Mouse (Mus musculus): ENCODE measurements around the gene Ecsit. TPM values are rescaled to one million over a fixed set of nuclear protein-coding genes. Genes with fewer than 3 reads are reported as not detected.
"Not testable (repeated sequence)": the region's sequence is repeated elsewhere in the genome, so short reads cannot be mapped to it uniquely, and the experiment has no call there.

The Ecsit gene
- polyA plus RNA-seq, 1 experiment from 2014 or later, result 21.9 TPM

DNA sequence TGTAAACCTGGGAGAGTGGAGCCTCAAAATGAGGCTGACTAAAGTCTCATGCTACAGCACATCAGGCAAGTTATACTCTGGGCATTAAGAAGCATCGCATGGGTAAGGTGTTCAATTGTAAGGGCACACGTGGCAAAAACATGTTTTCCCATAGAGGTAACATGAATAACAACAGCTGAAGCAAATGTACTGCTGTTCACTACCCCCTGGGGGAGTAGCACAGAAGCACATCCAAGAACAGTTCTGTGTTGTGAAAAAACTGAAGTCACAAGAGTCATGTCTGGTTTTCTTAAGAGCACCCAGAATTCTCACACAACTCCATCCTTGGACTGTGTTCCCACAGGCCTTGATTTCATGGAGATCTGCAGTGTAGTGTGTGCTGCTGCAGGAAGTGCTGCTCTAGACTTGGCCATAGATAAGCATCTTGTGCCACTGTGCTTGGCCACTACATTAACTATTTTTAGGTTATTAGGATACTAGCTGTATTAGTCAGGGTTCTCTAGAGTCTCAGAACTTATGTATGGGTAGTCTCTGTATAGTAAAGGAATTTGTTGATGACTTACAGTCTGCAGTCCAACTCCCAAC is 1.9 kb upstream of the Ecsit start:
- Histone ChIP-seq H3K9me3 (replicated peaks) (no peaks in the 10 kb centered on the region), H3K36me3 (replicated peaks) (0 out of 2 replicates have a peak, but pooled peaks cover 3% of the 10 kb centered on the region), H3K4me2 (no peak overlapping the region), H3K27ac (replicated peaks) (no peak overlapping the region), H3K27me3 (no peaks in the 10 kb centered on the region), H3K9ac (no peak overlapping the region), H3K4me1 (replicated peaks) (peaks cover 27% of the 10 kb centered on the region), H3K4me3 (replicated peaks) (no peak overlapping the region)
- no peak for ATAC-seq (ENCODE audit: insufficient read depth)
- WGBS (ENCODE audit: insufficient replicate concordance), result 48% methylated on average over 2 of the region's 2 CpGs

DNA sequence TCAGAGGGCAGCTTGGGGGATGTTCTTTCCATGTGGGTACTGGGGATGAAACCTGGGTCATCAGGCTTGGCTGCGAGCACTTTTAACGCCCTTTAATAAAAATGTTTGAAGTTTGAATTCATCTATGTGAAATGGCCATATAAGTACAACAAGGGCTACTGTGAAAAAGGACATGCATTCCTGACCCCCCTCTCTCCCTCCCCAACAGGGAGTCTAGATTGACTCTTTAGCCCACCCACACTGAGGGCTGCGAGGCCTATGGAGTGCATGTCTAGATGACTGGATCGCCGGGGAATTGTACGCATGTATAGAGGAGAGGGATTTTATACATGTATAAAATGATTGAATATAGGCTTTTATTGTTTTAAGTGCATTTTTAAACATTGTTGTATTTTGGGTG is 774 bp upstream of the Ecsit start:
- no peaks in the 10 kb centered on the region for H3K9me3 ChIP-seq (replicated peaks)
- peak overlapping the region; percentile 77; the same call in 1 of the 2 replicates for H3K27ac ChIP-seq (replicated peaks)
- peak overlapping the region; percentile 86 for H3K9ac ChIP-seq
- peaks cover 27% of the 10 kb centered on the region for H3K4me1 ChIP-seq (replicated peaks)
- 83% methylated on average over 6 of the region's 6 CpGs for WGBS (ENCODE audit: insufficient replicate concordance)
- H3K36me3 ChIP-seq (replicated peaks), result 0 out of 2 replicates have a peak, but pooled peaks cover 3% of the 10 kb centered on the region
- H3K4me3 ChIP-seq (replicated peaks), result peak overlapping the region; percentile 92
- no peaks in the 10 kb centered on the region for H3K27me3 ChIP-seq
- no peak for ATAC-seq (ENCODE audit: insufficient read depth)
- H3K4me2 ChIP-seq, result peak overlapping the region; percentile 72

DNA sequence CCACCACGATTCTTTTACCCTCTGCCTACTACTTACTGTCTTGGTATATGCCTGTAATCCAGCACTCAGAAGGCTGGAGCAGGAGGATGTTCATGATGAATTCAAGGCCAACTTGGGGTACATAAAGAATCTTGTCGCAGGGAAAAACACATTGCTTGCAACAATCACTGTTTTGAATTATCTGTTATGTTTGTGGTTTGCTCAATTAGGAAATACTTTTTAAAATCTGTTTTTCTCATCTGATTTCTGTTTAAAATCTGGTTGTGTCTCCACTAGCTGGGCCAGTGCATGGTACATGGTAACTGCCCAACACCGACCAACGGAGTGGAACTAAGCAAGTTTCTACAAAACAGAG is 594 bp downstream of the Ecsit start:
- H3K4me1 ChIP-seq (replicated peaks), result peaks cover 27% of the 10 kb centered on the region
- peak overlapping the region; percentile 86 for H3K9ac ChIP-seq
- no peaks in the 10 kb centered on the region for H3K9me3 ChIP-seq (replicated peaks)
- WGBS (ENCODE audit: insufficient replicate concordance), result 17% methylated on average over 4 of the region's 4 CpGs
- peak overlapping the region; percentile 69 for H3K27ac ChIP-seq (replicated peaks)
- H3K4me3 ChIP-seq (replicated peaks), result peak overlapping the region; percentile 92
- peak overlapping the region; percentile 72 for H3K4me2 ChIP-seq
- H3K36me3 ChIP-seq (replicated peaks), result 0 out of 2 replicates have a peak, but pooled peaks cover 3% of the 10 kb centered on the region
- H3K27me3 ChIP-seq, result no peaks in the 10 kb centered on the region
- ATAC-seq (ENCODE audit: insufficient read depth), result no peak

DNA sequence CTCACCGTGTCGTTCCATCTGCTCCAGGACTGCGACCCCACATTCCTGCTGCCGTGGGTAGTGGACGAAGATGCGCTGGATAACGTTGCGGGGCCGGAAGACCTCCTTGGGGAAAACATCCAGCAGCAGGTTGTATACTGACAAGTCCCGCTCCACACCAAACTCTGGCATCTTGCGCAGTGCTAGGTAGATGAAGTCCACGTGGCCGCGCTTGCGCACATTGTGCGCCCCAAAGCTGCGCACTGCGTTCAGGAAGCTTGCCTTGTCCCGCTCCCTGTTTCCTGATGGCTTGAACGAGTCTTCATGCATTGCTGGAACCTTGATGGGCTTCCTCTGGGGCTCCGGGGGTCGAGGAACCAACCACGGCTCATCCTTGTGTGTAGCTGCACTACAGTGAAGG is 9.0 kb downstream of the Ecsit start:
- Histone ChIP-seq H3K9me3 (replicated peaks) (no peaks in the 10 kb centered on the region), H3K4me2 (no peak overlapping the region), H3K36me3 (replicated peaks) (peaks cover 37% of the 10 kb centered on the region), H3K27me3 (no peaks in the 10 kb centered on the region), H3K27ac (replicated peaks) (no peak overlapping the region), H3K4me3 (replicated peaks) (no peak overlapping the region), H3K4me1 (replicated peaks) (peaks cover 11% of the 10 kb centered on the region; the same call in 1 of the 2 replicates), H3K9ac (no peak overlapping the region)
- WGBS (ENCODE audit: insufficient replicate concordance), result 84% methylated on average over 23 of the region's 23 CpGs
- no peak for ATAC-seq (ENCODE audit: insufficient read depth)

DNA sequence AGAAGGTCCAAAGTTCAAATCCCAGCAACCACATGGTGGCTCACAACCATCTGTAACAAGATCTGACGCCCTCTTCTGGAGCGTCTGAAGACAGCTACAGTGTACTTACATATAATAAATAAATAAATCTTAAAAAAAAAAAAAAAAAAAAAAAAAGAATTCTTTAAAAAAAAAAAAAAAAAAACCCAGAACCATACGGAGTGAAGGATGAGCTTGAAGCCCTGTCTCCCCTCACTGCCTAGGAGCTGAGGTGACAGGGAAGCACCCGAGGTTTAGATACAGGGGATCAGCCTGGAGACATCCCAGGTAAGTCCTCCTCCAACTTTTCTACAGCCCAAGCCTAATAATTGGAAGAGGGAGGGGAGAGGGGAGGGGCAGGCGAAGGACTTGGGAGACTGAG is 9.5 kb downstream of the Ecsit start:
- not testable (repeated sequence) for H3K4me3 ChIP-seq (replicated peaks); H3K27me3 ChIP-seq; H3K27ac ChIP-seq (replicated peaks); H3K9ac ChIP-seq; H3K9me3 ChIP-seq (replicated peaks); H3K4me2 ChIP-seq; ATAC-seq (ENCODE audit: insufficient read depth)
- Histone ChIP-seq H3K4me1 (replicated peaks) (peaks cover 11% of the 10 kb centered on the region; the same call in 1 of the 2 replicates), H3K36me3 (replicated peaks) (peaks cover 37% of the 10 kb centered on the region)
- 66% methylated on average over 5 of the region's 5 CpGs for WGBS (ENCODE audit: insufficient replicate concordance)

DNA sequence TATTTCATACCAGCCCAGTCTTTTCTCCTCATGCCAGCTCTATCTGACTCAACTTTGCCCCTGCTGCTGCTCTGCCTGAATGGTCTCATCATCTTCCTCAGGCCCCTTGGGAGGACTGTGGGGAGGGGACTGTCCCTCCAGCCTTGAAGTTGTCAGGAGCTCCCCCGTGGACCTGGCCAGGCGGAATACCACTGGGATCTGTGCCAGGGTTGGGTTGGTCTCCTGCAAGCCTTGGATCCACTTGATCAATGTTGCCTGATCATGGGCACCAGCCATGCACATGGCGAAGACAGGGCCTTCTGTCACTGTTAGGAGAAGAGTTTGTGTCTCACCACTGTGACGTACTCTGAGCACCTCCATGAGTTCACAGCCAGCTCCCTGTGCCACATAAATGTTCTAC is 13.0 kb downstream of the Ecsit start:
- no peak for ATAC-seq (ENCODE audit: insufficient read depth)
- peaks cover 23% of the 10 kb centered on the region for H3K4me1 ChIP-seq (replicated peaks)
- no peaks in the 10 kb centered on the region for H3K27me3 ChIP-seq
- H3K9me3 ChIP-seq (replicated peaks), result no peaks in the 10 kb centered on the region
- no peak overlapping the region for H3K4me2 ChIP-seq
- WGBS (ENCODE audit: insufficient replicate concordance), result 86% methylated on average over 4 of the region's 4 CpGs
- H3K27ac ChIP-seq (replicated peaks), result no peak overlapping the region
- H3K4me3 ChIP-seq (replicated peaks), result no peak overlapping the region
- no peak overlapping the region for H3K9ac ChIP-seq
- H3K36me3 ChIP-seq (replicated peaks), result peaks cover 43% of the 10 kb centered on the region

DNA sequence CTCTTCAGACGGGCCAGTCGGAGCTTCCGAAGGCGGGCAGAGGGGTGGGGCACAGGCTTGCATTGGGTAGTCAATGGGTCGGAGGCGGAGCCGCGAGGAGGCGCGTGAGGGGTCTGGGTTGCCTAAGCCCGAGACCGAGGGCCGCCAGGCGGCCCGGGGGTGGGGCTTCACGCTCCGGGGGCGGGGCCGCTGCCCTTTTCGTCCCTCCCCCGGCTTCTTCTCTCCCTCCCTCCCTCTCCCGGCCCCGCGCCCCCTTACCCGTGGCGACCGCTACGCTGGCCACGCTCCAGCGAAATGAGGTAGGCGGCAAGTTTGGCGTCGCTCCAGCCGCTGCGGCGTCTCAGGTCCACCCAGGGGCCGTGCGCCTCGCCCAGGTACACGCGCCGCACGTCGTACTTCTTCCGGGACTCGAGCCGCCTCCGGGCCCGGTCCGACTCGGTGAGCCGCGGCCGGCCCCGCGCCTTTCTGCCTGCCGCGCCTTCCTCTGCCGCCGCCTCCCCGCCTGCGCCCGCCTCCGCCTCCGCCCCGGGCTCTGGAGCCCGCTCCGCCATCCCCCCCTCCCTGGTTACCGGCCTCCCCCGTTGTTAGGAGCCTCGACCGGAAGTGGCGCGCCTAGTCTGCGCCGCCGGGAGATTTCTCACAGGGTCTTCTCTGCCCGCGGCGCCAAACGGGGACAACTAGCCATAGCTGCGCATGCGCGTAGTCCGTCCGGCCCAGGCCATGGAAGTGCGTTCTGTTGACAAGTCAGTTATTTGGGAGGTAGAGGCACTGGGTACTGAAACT is 14.3 kb downstream of the Ecsit start, which contains the start of the genes Gm49318 and Zfp653:
Gm49318 (minus strand) TSS at position 469 of the 783 bp plus-strand sequence.
Zfp653 (minus strand) TSS at position 586 of the 783 bp plus-strand sequence.
- peak within 1 kb of the TSS; percentile 79 for H3K4me3 ChIP-seq (replicated peaks)
- H3K27ac ChIP-seq (replicated peaks), result peak within 1 kb of the TSS; percentile 95
- peak within 1 kb of the TSS; percentile 76 for H3K4me2 ChIP-seq
- WGBS (ENCODE audit: insufficient replicate concordance), result under 1% methylated on average over 86 of the region's 87 CpGs
- peaks cover 25% of the 10 kb centered on the region for H3K4me1 ChIP-seq (replicated peaks)
- H3K9ac ChIP-seq, result peak within 1 kb of the TSS; percentile 84
- no peaks in the 10 kb centered on the region for H3K27me3 ChIP-seq
- H3K36me3 ChIP-seq (replicated peaks), result peaks cover 38% of the 10 kb centered on the region
- no peaks in the 10 kb centered on the region for H3K9me3 ChIP-seq (replicated peaks)
- peak; percentile 93 for ATAC-seq (ENCODE audit: insufficient read depth)

DNA sequence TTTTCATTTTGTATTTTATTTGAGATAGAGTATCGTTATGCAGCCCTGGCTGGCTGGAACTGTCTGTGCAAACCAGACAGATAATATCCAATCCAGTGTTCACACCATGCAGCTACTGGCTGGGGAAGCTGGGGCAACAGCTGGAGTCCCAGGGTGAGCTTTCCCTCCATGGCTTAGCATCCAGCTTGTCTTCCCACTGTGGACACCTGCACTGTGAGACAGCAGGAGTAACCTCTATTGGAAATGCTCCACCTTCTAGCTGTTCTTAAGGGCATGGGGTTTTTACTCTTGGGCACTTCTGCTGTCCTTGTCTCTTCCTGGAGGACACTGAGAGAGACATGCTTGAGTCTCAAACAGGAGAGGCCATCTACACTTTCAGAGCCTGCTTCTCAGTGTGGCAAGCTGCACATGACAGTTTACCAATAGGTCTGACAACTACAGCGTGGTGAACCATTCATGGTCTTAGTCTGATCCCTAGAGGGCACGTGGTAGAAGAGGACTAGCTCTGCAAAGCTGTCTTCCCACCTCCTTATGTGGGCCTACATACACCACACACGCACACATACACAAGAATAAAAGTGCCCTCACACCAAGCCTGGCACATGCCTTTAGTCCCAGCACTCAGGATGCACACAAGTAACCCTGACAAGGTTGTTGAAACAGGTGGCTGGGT is 15.2 kb downstream of the Ecsit start:
- Histone ChIP-seq H3K4me2 (peak overlapping the region; percentile 76), H3K9ac (peak overlapping the region; percentile 84; the same call in 1 of the 2 replicates)

DNA sequence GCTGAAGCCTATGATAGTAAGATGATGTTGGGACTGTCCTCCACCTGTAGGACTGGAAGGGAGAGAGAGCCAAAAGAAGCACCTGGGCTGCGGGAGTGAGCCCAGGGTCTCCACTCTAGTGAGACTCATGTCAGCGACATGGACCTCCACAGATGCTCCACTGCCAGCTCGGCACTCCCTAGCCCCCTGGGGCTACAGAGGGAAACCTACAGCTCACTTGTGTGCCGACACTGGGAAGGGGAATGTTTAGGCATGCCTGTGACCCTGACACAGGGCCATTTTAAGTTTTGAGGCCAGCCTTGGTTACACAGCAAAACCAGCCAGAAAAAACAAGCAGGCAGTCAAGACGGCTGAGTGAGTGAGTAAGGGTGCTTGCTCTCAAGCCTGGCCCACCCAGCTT is 18.0 kb downstream of the Ecsit start:
- WGBS (ENCODE audit: insufficient replicate concordance), result 83% methylated on average over 5 of the region's 5 CpGs
- H3K4me1 ChIP-seq (replicated peaks), result peaks cover 25% of the 10 kb centered on the region
- no peaks in the 10 kb centered on the region for H3K9me3 ChIP-seq (replicated peaks)
- H3K9ac ChIP-seq, result no peak overlapping the region
- no peak overlapping the region for H3K27ac ChIP-seq (replicated peaks)
- no peaks in the 10 kb centered on the region for H3K27me3 ChIP-seq
- no peak for ATAC-seq (ENCODE audit: insufficient read depth)
- no peak overlapping the region for H3K4me3 ChIP-seq (replicated peaks)
- no peak overlapping the region for H3K4me2 ChIP-seq
- H3K36me3 ChIP-seq (replicated peaks), result peaks cover 50% of the 10 kb centered on the region

More for the DNA sequence above, 15.2 kb downstream of the Ecsit start:
- WGBS (ENCODE audit: insufficient replicate concordance), result 63% methylated on average over 4 of the region's 4 CpGs
- Histone ChIP-seq H3K36me3 (replicated peaks) (peaks cover 41% of the 10 kb centered on the region), H3K4me1 (replicated peaks) (peaks cover 27% of the 10 kb centered on the region), H3K9me3 (replicated peaks) (no peaks in the 10 kb centered on the region), H3K27ac (replicated peaks) (peak overlapping the region; percentile 95), H3K4me3 (replicated peaks) (peak overlapping the region; percentile 79), H3K27me3 (no peaks in the 10 kb centered on the region)
- ATAC-seq (ENCODE audit: insufficient read depth), result no peak

DNA sequence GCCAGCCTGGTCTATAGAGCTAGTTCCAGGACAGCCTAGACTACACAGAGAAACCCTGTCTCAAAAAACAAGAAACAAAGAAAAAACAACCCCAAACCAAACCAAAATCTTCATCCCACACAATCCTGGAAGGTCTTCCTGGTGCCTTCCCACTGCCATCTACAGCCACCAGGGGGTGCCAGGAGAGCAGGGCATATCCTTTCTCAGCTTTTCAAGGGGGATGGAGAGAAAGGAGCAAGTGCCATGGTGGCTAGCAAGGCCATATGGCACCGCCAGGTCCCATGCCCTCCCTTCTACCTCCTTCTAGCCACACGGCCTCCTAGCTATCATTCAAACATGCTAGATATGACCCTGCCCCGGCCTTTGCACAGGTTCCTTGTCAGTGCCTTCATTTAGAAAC is 18.8 kb downstream of the Ecsit start:
- 56% methylated on average over 3 of the region's 3 CpGs for WGBS (ENCODE audit: insufficient replicate concordance)
- H3K36me3 ChIP-seq (replicated peaks), result peaks cover 56% of the 10 kb centered on the region

DNA sequence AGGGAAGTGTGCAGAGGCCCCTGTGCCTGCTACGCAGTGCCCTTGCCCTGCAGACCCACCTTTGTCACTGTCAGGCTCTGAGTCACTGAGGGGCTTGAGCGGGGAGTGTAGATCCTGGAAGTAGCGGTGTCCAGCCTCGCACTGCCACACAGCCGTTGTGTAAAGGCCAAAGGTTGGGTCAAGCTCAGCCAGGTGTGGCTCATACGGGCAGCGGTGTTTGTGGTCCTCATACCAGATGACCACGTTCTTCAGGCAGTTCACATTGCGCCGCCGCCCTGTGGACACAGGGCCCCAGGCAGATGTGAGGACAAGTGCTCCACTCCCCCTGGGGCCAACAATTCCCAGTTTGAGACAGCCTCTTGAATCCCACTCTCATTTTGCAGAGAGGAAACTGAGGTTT is 19.6 kb downstream of the Ecsit start:
- Histone ChIP-seq H3K27ac (replicated peaks) (peak overlapping the region; percentile 8; the same call in 1 of the 2 replicates), H3K9ac (no peak overlapping the region), H3K4me3 (replicated peaks) (no peak overlapping the region), H3K27me3 (no peaks in the 10 kb centered on the region), H3K9me3 (replicated peaks) (no peaks in the 10 kb centered on the region), H3K4me2 (0 out of 2 replicates have a peak overlapping the region, but pooled peaks have one; percentile 10), H3K36me3 (replicated peaks) (peaks cover 63% of the 10 kb centered on the region), H3K4me1 (replicated peaks) (peaks cover 17% of the 10 kb centered on the region)
- WGBS (ENCODE audit: insufficient replicate concordance), result 69% methylated on average over 11 of the region's 11 CpGs
- ATAC-seq (ENCODE audit: insufficient read depth), result peak; percentile 13; the same call in 1 of the 2 replicates

More for the DNA sequence above, 18.8 kb downstream of the Ecsit start:
- no peak for ATAC-seq (ENCODE audit: insufficient read depth)
- no peak overlapping the region for H3K9ac ChIP-seq
- no peaks in the 10 kb centered on the region for H3K27me3 ChIP-seq
- H3K9me3 ChIP-seq (replicated peaks), result no peaks in the 10 kb centered on the region
- H3K4me1 ChIP-seq (replicated peaks), result peaks cover 18% of the 10 kb centered on the region
- H3K27ac ChIP-seq (replicated peaks), result no peak overlapping the region
- no peak overlapping the region for H3K4me2 ChIP-seq
- H3K4me3 ChIP-seq (replicated peaks), result no peak overlapping the region
